Mouse (Mus musculus) cerebellum, adult (tissue): ENCODE data around the gene Slc25a43.

Experiments
- ATAC-seq: cut with Nextera tagmentation; 2 replicates; pipeline ENCODE4 v1.9.2; 2017; ENCODE audit warnings: mild to moderate bottlenecking, moderate library complexity, mixed read lengths; ENCODE audit not compliant: insufficient number of reproducible peaks, low FRiP score, low TSS enrichment

Slc25a43 gene

GRCm38 (mm10) chrX:36819575-36819974 lies 76.1 kb downstream of the Slc25a43 start:
- ATAC-seq: no peak

- no peak for ATAC-seq
Observed at GRCm38 (mm10) chrX:36820201-36820600, 76.7 kb downstream of the Slc25a43 start.

GRCm38 (mm10) chrX:36823932-36824711 lies 80.7 kb downstream of the Slc25a43 start:
- no peak for ATAC-seq

GRCm38 (mm10) chrX:36825032-36825431 lies 81.6 kb downstream of the Slc25a43 start:
- no peak for ATAC-seq
